Mouse (Mus musculus) embryonic facial prominence, embryonic 15.5 days (tissue): ENCODE measurements around the gene Pigt. TPM values are rescaled to one million over a fixed set of nuclear protein-coding genes. Genes with fewer than 3 reads are reported as not detected.

Experiments used
- ATAC-seq: fragments of 200-750 bp; cut with Nextera tagmentation; 2 replicates; pipeline ENCODE4 v1.8.0; 2017; ENCODE audit warnings: low read depth, moderate TSS enrichment; ENCODE audit not compliant: insufficient number of reproducible peaks, low FRiP score, low TSS enrichment
- H3K27ac ChIP-seq: fragments of 300-500 bp; sonication (generic); replicated peaks from 2 replicates; pipeline ENCODE4 v1.5.1; 2015; ENCODE audit warnings: mild to moderate bottlenecking, inconsistent platforms
- H3K27me3 ChIP-seq: fragments of 300-500 bp; sonication (generic); 2 replicates; pipeline ENCODE4 v1.6.1; 2015; ENCODE audit warnings: inconsistent platforms
- H3K36me3 ChIP-seq: fragments of 300-500 bp; sonication (generic); 2 replicates; pipeline ENCODE4 v1.6.1; 2015; ENCODE audit warnings: mild to moderate bottlenecking, inconsistent platforms
- H3K4me1 ChIP-seq: fragments of 300-500 bp; sonication (generic); 2 replicates; pipeline ENCODE4 v1.6.1; 2015; ENCODE audit warnings: inconsistent platforms
- H3K4me2 ChIP-seq: fragments of 300-500 bp; sonication (generic); replicated peaks from 2 replicates; pipeline ENCODE4 v1.6.1; 2015; ENCODE audit warnings: mild to moderate bottlenecking, inconsistent platforms
- H3K4me3 ChIP-seq: fragments of 300-500 bp; sonication (generic); replicated peaks from 2 replicates; pipeline ENCODE4 v1.5.1; 2015; ENCODE audit warnings: mild to moderate bottlenecking, inconsistent platforms
- H3K9ac ChIP-seq: fragments of 300-500 bp; sonication (generic); 2 replicates; pipeline ENCODE4 v1.6.1; 2015; ENCODE audit warnings: inconsistent platforms
- H3K9me3 ChIP-seq: fragments of 300-500 bp; sonication (generic); replicated peaks from 2 replicates; pipeline ENCODE4 v1.6.1; 2016; ENCODE audit warnings: inconsistent platforms
- WGBS: fragments of 180-500 bp; shearing (Covaris S2); methylation state at CpG from one replicate; pipeline ENCODE4 v1.1.7; 2015; 5-methylcytosine and 5-hydroxymethylcytosine counted together
- polyA plus RNA-seq: library from polyadenylated mRNA; unstranded; fragments of >200 nt; fragmentation: Nextera tagmentation; extraction: Ambion mirVana; gene quantifications from 2 replicates; pipeline ENCODE4 v1.2.1, GENCODE M21; 2015

Pigt gene
- polyA plus RNA-seq, 1 experiment from 2014 or later: 70.5 TPM

GRCm38 (mm10) chr2:164487115-164487527 lies 10.2 kb upstream of the Pigt start:
- Histone ChIP-seq H3K9me3 (no peaks in the 10 kb centered on the region), H3K4me3 (peak overlapping the region; percentile 66), H3K27me3 (peaks cover 23% of the 10 kb centered on the region), H3K4me2 (peak overlapping the region; percentile 99), H3K36me3 (no peaks in the 10 kb centered on the region; the same call in 1 of the 2 replicates), H3K9ac (peak overlapping the region; percentile 50), H3K4me1 (peaks cover 22% of the 10 kb centered on the region), H3K27ac (no peak overlapping the region)
- ATAC-seq: peak; percentile 45; the same call in 1 of the 2 replicates
- 16% methylated on average over 11 of the region's 11 CpGs for WGBS

DNA sequence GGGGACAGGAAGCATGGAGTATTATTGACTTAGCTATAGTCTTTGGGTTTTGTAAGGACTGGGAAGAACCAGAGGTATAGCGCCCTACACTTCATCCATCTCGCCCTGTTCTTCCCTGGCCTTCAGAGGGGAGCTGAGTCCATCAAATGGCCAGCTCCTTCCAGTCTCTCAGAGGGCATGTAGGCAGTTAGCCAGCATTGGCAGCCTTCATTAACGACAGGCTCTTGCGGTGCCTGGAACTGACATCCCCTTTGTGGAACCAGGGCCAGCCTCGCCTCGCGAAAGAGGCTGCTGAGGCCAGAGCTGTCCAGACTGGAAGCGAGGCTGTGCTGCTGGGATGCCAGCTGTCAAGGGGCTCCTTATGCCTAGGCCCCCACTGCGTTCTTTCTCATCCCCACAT lies 9.5 kb upstream of the Pigt start:
- 63% methylated on average over 9 of the region's 9 CpGs for WGBS
- Histone ChIP-seq H3K27me3 (peaks cover 23% of the 10 kb centered on the region), H3K36me3 (no peaks in the 10 kb centered on the region; the same call in 1 of the 2 replicates)

DNA sequence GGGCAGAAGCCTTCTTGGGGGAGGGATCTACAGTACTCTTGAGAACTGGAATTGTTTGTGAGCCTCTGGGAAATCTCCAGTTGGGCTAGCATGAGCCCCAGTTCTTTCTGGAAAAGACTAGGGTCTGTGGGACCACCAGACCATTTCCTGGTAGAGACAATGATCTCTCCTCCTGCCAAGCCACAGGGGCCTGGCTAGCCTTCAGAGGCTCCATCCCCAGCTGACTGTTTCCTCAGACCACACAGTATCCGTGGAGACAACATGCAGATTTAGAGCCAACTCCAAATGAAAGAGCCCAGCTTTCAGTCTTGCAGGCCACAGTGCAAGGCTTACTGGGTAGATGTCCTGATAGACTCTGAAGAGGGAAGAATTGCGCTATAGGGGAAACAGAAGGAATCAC lies 3.2 kb upstream of the Pigt start:
- H3K4me3 ChIP-seq: no peak overlapping the region
- WGBS: 40% methylated on average over 2 of the region's 2 CpGs
- H3K9ac ChIP-seq: no peak overlapping the region
- no peak overlapping the region for H3K27ac ChIP-seq
- H3K27me3 ChIP-seq: no peaks in the 10 kb centered on the region
- no peak for ATAC-seq
- H3K4me1 ChIP-seq: peaks cover 9% of the 10 kb centered on the region
- peaks cover 5% of the 10 kb centered on the region; the same call in 1 of the 2 replicates for H3K36me3 ChIP-seq
- H3K9me3 ChIP-seq: no peaks in the 10 kb centered on the region
- H3K4me2 ChIP-seq: no peak overlapping the region

More for the DNA sequence above, 9.5 kb upstream of the Pigt start:
- Histone ChIP-seq H3K9me3 (no peaks in the 10 kb centered on the region), H3K4me1 (peaks cover 22% of the 10 kb centered on the region), H3K9ac (no peak overlapping the region), H3K27ac (no peak overlapping the region), H3K4me3 (no peak overlapping the region), H3K4me2 (no peak overlapping the region)
- no peak for ATAC-seq

- Histone ChIP-seq H3K27me3 (no peaks in the 10 kb centered on the region), H3K36me3 (peaks cover 24% of the 10 kb centered on the region), H3K4me1 (peaks cover 9% of the 10 kb centered on the region), H3K4me3 (no peak overlapping the region), H3K9ac (no peak overlapping the region), H3K9me3 (no peaks in the 10 kb centered on the region), H3K4me2 (peak overlapping the region; percentile 98; the same call in 1 of the 2 replicates), H3K27ac (no peak overlapping the region)
- no peak for ATAC-seq
- WGBS: 49% methylated on average over 1 of the region's 1 CpGs
These were observed 989 bp upstream of the Pigt start for GRCm38 (mm10) chr2:164496331-164496730.

DNA sequence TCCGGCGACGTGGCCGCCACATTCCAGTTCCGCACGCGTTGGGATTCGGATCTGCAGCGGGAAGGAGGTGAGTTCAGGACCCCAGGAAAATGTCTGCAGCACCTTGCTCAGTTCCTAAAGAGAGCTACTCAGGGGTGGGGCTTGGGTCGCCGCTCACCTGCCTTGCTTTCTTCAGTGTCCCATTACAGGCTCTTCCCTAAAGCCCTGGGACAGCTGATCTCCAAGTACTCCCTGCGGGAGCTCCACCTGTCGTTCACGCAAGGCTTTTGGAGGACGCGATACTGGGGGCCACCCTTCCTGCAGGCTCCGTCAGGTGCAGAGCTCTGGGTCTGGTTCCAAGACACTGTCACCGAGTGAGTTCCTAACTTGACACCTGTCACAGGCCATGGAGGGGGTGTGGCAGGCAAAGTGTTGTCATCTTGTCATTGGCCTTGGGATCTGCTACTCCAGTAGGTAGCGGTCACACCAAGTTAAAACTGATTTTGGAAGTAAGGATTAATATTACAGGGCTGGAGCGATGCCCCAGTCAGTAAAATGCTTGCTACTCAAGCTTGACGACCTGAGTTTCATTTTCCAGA lies 460 bp downstream of the Pigt start:
- peaks cover 37% of the 10 kb centered on the region for H3K36me3 ChIP-seq
- no peaks in the 10 kb centered on the region for H3K9me3 ChIP-seq
- peak; percentile 21; the same call in 1 of the 2 replicates for ATAC-seq
- H3K4me3 ChIP-seq: peak overlapping the region; percentile 89
- H3K4me1 ChIP-seq: peaks cover 9% of the 10 kb centered on the region
- H3K27ac ChIP-seq: peak overlapping the region; percentile 17; the same call in 1 of the 2 replicates
- peak overlapping the region; percentile 58 for H3K9ac ChIP-seq
- H3K4me2 ChIP-seq: peak overlapping the region; percentile 98
- 6% methylated on average over 21 of the region's 21 CpGs for WGBS
- H3K27me3 ChIP-seq: no peaks in the 10 kb centered on the region

DNA sequence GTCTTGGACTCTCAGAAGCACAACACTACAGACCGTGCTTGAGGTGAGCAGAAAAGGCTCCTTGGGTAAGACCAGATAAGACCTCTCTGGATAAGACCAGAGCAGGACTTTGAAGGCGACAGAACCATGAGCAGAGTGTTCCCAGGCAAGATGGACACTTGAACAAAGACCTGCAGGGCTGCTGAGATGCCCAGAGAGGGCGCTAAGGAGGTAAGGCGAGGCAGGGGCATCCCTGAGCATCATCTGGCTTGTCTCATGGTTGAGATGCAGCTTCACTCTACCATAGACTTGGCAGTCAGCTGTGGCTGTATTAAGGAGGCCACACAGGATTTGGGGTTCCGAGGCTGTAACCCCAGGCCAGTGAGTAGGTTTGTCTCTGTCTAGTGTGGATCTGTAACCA lies 2.0 kb downstream of the Pigt start:
- Histone ChIP-seq H3K9me3 (0 out of 2 replicates have a peak, but pooled peaks cover 4% of the 10 kb centered on the region), H3K36me3 (peaks cover 52% of the 10 kb centered on the region), H3K4me2 (no peak overlapping the region), H3K4me3 (no peak overlapping the region), H3K27me3 (no peaks in the 10 kb centered on the region), H3K27ac (no peak overlapping the region), H3K9ac (no peak overlapping the region), H3K4me1 (peaks cover 9% of the 10 kb centered on the region)
- WGBS: 73% methylated on average over 5 of the region's 5 CpGs
- ATAC-seq: no peak

GRCm38 (mm10) chr2:164500511-164500910 lies 3.2 kb downstream of the Pigt start:
- 0 out of 2 replicates have a peak, but pooled peaks cover 10% of the 10 kb centered on the region for H3K9me3 ChIP-seq
- no peak overlapping the region for H3K4me3 ChIP-seq
- H3K36me3 ChIP-seq: peaks cover 64% of the 10 kb centered on the region
- 92% methylated on average over 7 of the region's 7 CpGs for WGBS
- no peaks in the 10 kb centered on the region for H3K27me3 ChIP-seq
- peaks cover 9% of the 10 kb centered on the region for H3K4me1 ChIP-seq
- no peak for ATAC-seq
- no peak overlapping the region for H3K9ac ChIP-seq
- no peak overlapping the region for H3K4me2 ChIP-seq
- no peak overlapping the region for H3K27ac ChIP-seq

GRCm38 (mm10) chr2:164504919-164505318 lies 7.6 kb downstream of the Pigt start:
- no peak overlapping the region for H3K9ac ChIP-seq
- H3K36me3 ChIP-seq: peaks cover 69% of the 10 kb centered on the region
- 98% methylated on average over 3 of the region's 3 CpGs for WGBS
- no peak overlapping the region for H3K4me2 ChIP-seq
- H3K27ac ChIP-seq: no peak overlapping the region
- no peak overlapping the region for H3K4me3 ChIP-seq
- H3K9me3 ChIP-seq: 0 out of 2 replicates have a peak, but pooled peaks cover 10% of the 10 kb centered on the region
- ATAC-seq: no peak
- H3K27me3 ChIP-seq: no peaks in the 10 kb centered on the region
- H3K4me1 ChIP-seq: no peaks in the 10 kb centered on the region

DNA sequence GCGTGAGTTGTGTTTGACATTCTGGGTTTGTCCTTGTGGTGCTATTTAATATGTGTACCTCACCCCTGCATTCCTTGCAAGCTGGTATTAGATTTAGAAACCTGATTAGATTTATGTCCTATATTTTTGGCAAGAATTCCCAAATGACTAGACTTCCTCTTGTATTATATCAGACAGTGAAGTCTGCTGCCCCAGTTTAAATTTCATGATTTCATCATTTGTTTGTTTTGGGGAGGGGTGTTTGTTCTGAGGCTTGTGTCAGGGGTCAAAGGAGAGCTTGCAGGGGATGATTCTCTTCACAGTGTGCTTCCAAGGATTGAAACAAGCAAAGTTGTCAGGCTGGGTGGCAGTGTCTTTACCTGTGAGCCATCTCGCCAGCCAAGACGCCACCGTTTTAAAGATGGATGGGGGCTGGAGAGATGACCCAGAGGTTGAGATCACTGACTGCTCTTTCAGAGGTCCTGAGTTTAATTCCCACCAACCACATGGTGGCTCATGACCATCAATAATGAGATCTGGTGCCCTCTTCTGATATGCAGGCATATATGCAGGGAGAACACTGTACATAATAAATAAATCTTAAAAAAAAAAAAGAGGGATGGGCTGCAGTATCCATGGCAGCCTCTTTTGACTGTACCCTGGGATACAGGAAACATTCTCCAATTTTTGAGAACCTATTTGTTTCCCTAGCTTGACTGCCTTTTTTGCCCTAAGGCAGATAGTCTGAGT lies 8.5 kb downstream of the Pigt start:
- WGBS: 90% methylated on average over 4 of the region's 4 CpGs
- no peak for ATAC-seq
- H3K4me1 ChIP-seq: no peaks in the 10 kb centered on the region
- H3K36me3 ChIP-seq: peaks cover 61% of the 10 kb centered on the region
- H3K9me3 ChIP-seq: 0 out of 2 replicates have a peak, but pooled peaks cover 10% of the 10 kb centered on the region
- no peak overlapping the region for H3K4me3 ChIP-seq
- no peak overlapping the region for H3K9ac ChIP-seq
- H3K27me3 ChIP-seq: no peaks in the 10 kb centered on the region
- H3K27ac ChIP-seq: no peak overlapping the region
- no peak overlapping the region for H3K4me2 ChIP-seq

- peaks cover 42% of the 10 kb centered on the region for H3K36me3 ChIP-seq
- 87% methylated on average over 19 of the region's 19 CpGs for WGBS
- no peak overlapping the region for H3K4me3 ChIP-seq
These were observed 10.5 kb downstream of the Pigt start for GRCm38 (mm10) chr2:164507811-164508210.

GRCm38 (mm10) chr2:164510621-164511190 lies 13.4 kb downstream of the Pigt start:
- Histone ChIP-seq H3K27me3 (no peaks in the 10 kb centered on the region), H3K9ac (no peak overlapping the region), H3K4me1 (no peaks in the 10 kb centered on the region), H3K4me2 (no peak overlapping the region), H3K4me3 (no peak overlapping the region), H3K9me3 (no peaks in the 10 kb centered on the region), H3K27ac (no peak overlapping the region), H3K36me3 (peaks cover 13% of the 10 kb centered on the region)
- 29% methylated on average over 4 of the region's 5 CpGs for WGBS
- no peak for ATAC-seq

More at GRCm38 (mm10) chr2:164507811-164508210, 10.5 kb downstream of the Pigt start:
- Histone ChIP-seq H3K4me2 (no peak overlapping the region), H3K9ac (no peak overlapping the region), H3K27me3 (no peaks in the 10 kb centered on the region), H3K9me3 (0 out of 2 replicates have a peak, but pooled peaks cover 10% of the 10 kb centered on the region), H3K4me1 (no peaks in the 10 kb centered on the region), H3K27ac (no peak overlapping the region)
- ATAC-seq: no peak
